Mouse (Mus musculus) heart, embryonic 14.5 days (tissue): ENCODE results near the gene Bhlhb9. TPM values are rescaled to one million over a fixed set of nuclear protein-coding genes. Genes with fewer than 3 reads are reported as not detected.
A peak's percentile ranks its signal among the peaks of the same experiment; 100 is the strongest.
"Not testable (repeated sequence)": the region's sequence is repeated elsewhere in the genome, so short reads cannot be mapped to it uniquely, and the experiment has no call there.

Experiments used
- ATAC-seq: fragments of 200-750 bp; cut with Nextera tagmentation; 2 replicates; pipeline ENCODE4 v1.8.0; 2017; ENCODE audit warnings: low read depth, moderate TSS enrichment; ENCODE audit not compliant: insufficient number of reproducible peaks, insufficient read depth, low FRiP score
- H3K27ac ChIP-seq, 2 experiments: fragments of 200-500 bp in 1 of 2; fragments of 300-500 bp in 1 of 2; sonication (generic) in 1 of 2; replicated peaks in 1 of 2; 2 replicates each; pipeline ENCODE4 v1.5.1; 2012 to 2014; ENCODE audit warnings: low read depth in 2 of 2, low read length in 2 of 2, control low read depth in 1 of 2, mild to moderate bottlenecking in 1 of 2, mixed read lengths in 1 of 2; ENCODE audit not compliant: control insufficient read depth in 1 of 2, insufficient read depth in 1 of 2
- H3K27me3 ChIP-seq: fragments of 300-500 bp; sonication (generic); 2 replicates; pipeline ENCODE4 v1.6.1; 2014; ENCODE audit warnings: mild to moderate bottlenecking, low read length, control low read depth; ENCODE audit not compliant: control insufficient read depth, insufficient read depth
- H3K36me3 ChIP-seq: fragments of 300-500 bp; sonication (generic); 2 replicates; pipeline ENCODE4 v1.6.1; 2014; ENCODE audit warnings: mild to moderate bottlenecking, control low read depth, low read length, mixed read lengths; ENCODE audit not compliant: control insufficient read depth, insufficient read depth
- H3K4me1 ChIP-seq, 2 experiments: fragments of 200-500 bp in 1 of 2; fragments of 300-500 bp in 1 of 2; sonication (generic) in 1 of 2; 2 replicates each; pipeline ENCODE4 v1.6.1; 2012 to 2014; ENCODE audit warnings: low read length in 2 of 2, control low read depth in 1 of 2, mixed read lengths in 1 of 2; ENCODE audit not compliant: control insufficient read depth in 2 of 2, insufficient read depth in 2 of 2
- H3K4me2 ChIP-seq: fragments of 300-500 bp; sonication (generic); 2 replicates; pipeline ENCODE4 v1.6.1; 2014; ENCODE audit warnings: mild to moderate bottlenecking, low read length
- H3K4me3 ChIP-seq, 2 experiments: fragments of 200-500 bp in 1 of 2; fragments of 300-500 bp in 1 of 2; sonication (generic) in 1 of 2; 2 replicates each; pipeline ENCODE4 v1.5.1; 2012 to 2014; ENCODE audit warnings: low read length in 2 of 2, mild to moderate bottlenecking in 2 of 2, control low read depth in 1 of 2, low read depth in 1 of 2, moderate library complexity in 1 of 2; ENCODE audit not compliant: control insufficient read depth in 1 of 2, insufficient read depth in 1 of 2
- H3K9ac ChIP-seq: fragments of 300-500 bp; sonication (generic); 2 replicates; pipeline ENCODE4 v1.6.1; 2014; ENCODE audit warnings: mild to moderate bottlenecking, low read length
- H3K9me3 ChIP-seq: fragments of 300-500 bp; sonication (generic); 2 replicates; pipeline ENCODE4 v1.6.1; 2016; ENCODE audit warnings: low read length, control low read depth; ENCODE audit not compliant: control insufficient read depth
- WGBS: fragments of 180-500 bp; shearing (Covaris S2); extraction: QIAGEN DNeasy Blood & Tissue Kit; methylation state at CpG from one replicate; pipeline ENCODE4 v1.1.7; 2014; 5-methylcytosine and 5-hydroxymethylcytosine counted together
- polyA plus RNA-seq: library from polyadenylated mRNA; unstranded; fragments of >200 nt; fragmentation: Nextera tagmentation; extraction: Ambion mirVana; gene quantifications from 2 replicates; pipeline ENCODE4 v1.2.1, GENCODE M21; 2014

The Bhlhb9 gene
- polyA plus RNA-seq, 1 experiment from 2014 or later = 65.9 TPM

GRCm38 (mm10) chrX:135839397-135840391 is 42.3 kb downstream of the Bhlhb9 start:
- H3K4me1 ChIP-seq, H3K9me3 ChIP-seq, H3K27ac ChIP-seq, H3K27me3 ChIP-seq, ATAC-seq, H3K36me3 ChIP-seq: not testable (repeated sequence)
- Histone ChIP-seq H3K4me3 (peak overlapping the region; percentile 47 to 63), H3K4me2 (peak overlapping the region; percentile 72), H3K9ac (peak overlapping the region; percentile 70)
- 21% methylated on average over 16 of the region's 17 CpGs for WGBS

- not testable (repeated sequence) for H3K9me3 ChIP-seq, H3K27ac ChIP-seq, H3K36me3 ChIP-seq, H3K4me3 ChIP-seq, H3K27me3 ChIP-seq, H3K4me1 ChIP-seq, ATAC-seq, H3K9ac ChIP-seq, H3K4me2 ChIP-seq
- WGBS = 75% methylated on average over 8 of the region's 9 CpGs
Measured at GRCm38 (mm10) chrX:135866806-135867205, 69.4 kb downstream of the Bhlhb9 start.

- Histone ChIP-seq H3K36me3 (no peaks in the 10 kb centered on the region), H3K9me3 (no peaks in the 10 kb centered on the region), H3K27ac (no peak overlapping the region), H3K4me1 (no peaks in the 10 kb centered on the region), H3K4me3 (no peak overlapping the region), H3K9ac (no peak overlapping the region), H3K27me3 (no peaks in the 10 kb centered on the region), H3K4me2 (no peak overlapping the region)
- 65% methylated on average over 1 of the region's 1 CpGs for WGBS
- ATAC-seq = no peak
Measured at GRCm38 (mm10) chrX:135876679-135877078, 79.3 kb downstream of the Bhlhb9 start.

GRCm38 (mm10) chrX:135879626-135880025 is 82.2 kb downstream of the Bhlhb9 start:
- Histone ChIP-seq H3K9ac (no peak overlapping the region), H3K27me3 (no peaks in the 10 kb centered on the region), H3K4me1 (no peaks in the 10 kb centered on the region), H3K4me2 (no peak overlapping the region), H3K27ac (no peak overlapping the region), H3K36me3 (no peaks in the 10 kb centered on the region), H3K9me3 (no peaks in the 10 kb centered on the region), H3K4me3 (no peak overlapping the region)
- no peak for ATAC-seq
- WGBS = 94% methylated on average over 1 of the region's 1 CpGs

GRCm38 (mm10) chrX:135885411-135886233 is 88.2 kb downstream of the Bhlhb9 start:
- H3K4me1 ChIP-seq = no peaks in the 10 kb centered on the region
- WGBS = 19% methylated on average over 41 of the region's 41 CpGs
- peak overlapping the region; percentile 81 to 86 for H3K27ac ChIP-seq
- peak overlapping the region; percentile 56 to 65 for H3K4me3 ChIP-seq
- peak overlapping the region; percentile 78 for H3K9ac ChIP-seq
- ATAC-seq = peak; percentile 95
- H3K9me3 ChIP-seq = no peaks in the 10 kb centered on the region
- H3K36me3 ChIP-seq = peaks cover 36% of the 10 kb centered on the region
- no peaks in the 10 kb centered on the region for H3K27me3 ChIP-seq
- peak overlapping the region; percentile 61 for H3K4me2 ChIP-seq

GRCm38 (mm10) chrX:135886234-135886585 is 88.8 kb downstream of the Bhlhb9 start:
- Histone ChIP-seq H3K4me2 (peak overlapping the region; percentile 61), H3K9me3 (no peaks in the 10 kb centered on the region), H3K4me1 (no peaks in the 10 kb centered on the region), H3K9ac (peak overlapping the region; percentile 78), H3K27me3 (no peaks in the 10 kb centered on the region), H3K27ac (peak overlapping the region; percentile 55 to 81), H3K36me3 (peaks cover 36% of the 10 kb centered on the region), H3K4me3 (peak overlapping the region; percentile 56 to 65)
- ATAC-seq = peak; percentile 40
- WGBS = 14% methylated on average over 11 of the region's 11 CpGs

- 79% methylated on average over 4 of the region's 4 CpGs for WGBS
- no peak for ATAC-seq
- H3K4me3 ChIP-seq = no peak overlapping the region
- H3K36me3 ChIP-seq = no peaks in the 10 kb centered on the region
- H3K27me3 ChIP-seq = no peaks in the 10 kb centered on the region
- no peak overlapping the region for H3K27ac ChIP-seq
- no peak overlapping the region for H3K9ac ChIP-seq
- H3K4me2 ChIP-seq = no peak overlapping the region
- no peaks in the 10 kb centered on the region for H3K4me1 ChIP-seq
- H3K9me3 ChIP-seq = no peaks in the 10 kb centered on the region
Measured at GRCm38 (mm10) chrX:135916580-135916979, 119.2 kb downstream of the Bhlhb9 start.
